Mouse (Mus musculus): ENCODE data around the gene Gm2174. TPM values are rescaled to one million over a fixed set of nuclear protein-coding genes. Genes with fewer than 3 reads are reported as not detected.

Gm2174 gene
- total and polyA plus RNA-seq, 3 experiments, result not detected

- peak; percentile 73 for DNase-seq
Observed at GRCm38 (mm10) chrX:56497241-56497640, 49.5 kb downstream of the Gm2174 start.

Other genes starting within 250 kb of the Gm2174 start
- gene Gm773, start 235.1 kb upstream of the Gm2174 start, total RNA-seq (2021), result not detected
- not detected in 2 replicates for gene Gm773, start 235.1 kb upstream of the Gm2174 start, polyA plus RNA-seq (2012; rRNA removed)
- gene Zfp449, start 101.6 kb upstream of the Gm2174 start, total RNA-seq (2021), result 1 to 10 TPM; 2.6 to 4.5 TPM
- gene Zfp449, start 101.6 kb upstream of the Gm2174 start, polyA plus RNA-seq (2012; rRNA removed), result 0.13 and 0.19 TPM in 2 replicates
- gene Smim10l2a, start 73.4 kb upstream of the Gm2174 start, total RNA-seq (2021), result 1 to 10 TPM in 1 of 2 experiments, under 1 TPM in 1; 0.93 to 1.0 TPM
- 1.1 TPM in 2 replicates for gene Smim10l2a, start 73.4 kb upstream of the Gm2174 start, polyA plus RNA-seq (2012; rRNA removed)
- 10 to 100 TPM; 24.0 to 26.1 TPM for gene Ints6l, start 6.9 kb downstream of the Gm2174 start, total RNA-seq (2021)
- gene Ints6l, start 6.9 kb downstream of the Gm2174 start, polyA plus RNA-seq (2012; rRNA removed), result 5.7 and 7.4 TPM in 2 replicates
- not detected for gene Gm10477, start 76.8 kb downstream of the Gm2174 start, total RNA-seq (2021)
- not detected in 2 replicates for gene Gm10477, start 76.8 kb downstream of the Gm2174 start, polyA plus RNA-seq (2012; rRNA removed)
- not detected for gene Gm648, start 101.6 kb downstream of the Gm2174 start, total RNA-seq (2021)
- not detected in 2 replicates for gene Gm648, start 101.6 kb downstream of the Gm2174 start, polyA plus RNA-seq (2012; rRNA removed)
- 10 to 100 TPM; 29.0 to 30.9 TPM for gene Mmgt1, start 150.1 kb downstream of the Gm2174 start, total RNA-seq (2021)
- 2.6 and 3.2 TPM in 2 replicates for gene Mmgt1, start 150.1 kb downstream of the Gm2174 start, polyA plus RNA-seq (2012; rRNA removed)
- gene Slc9a6, start 161.8 kb downstream of the Gm2174 start, total RNA-seq (2021), result 10 to 100 TPM; 32.5 to 32.8 TPM
- gene Slc9a6, start 161.8 kb downstream of the Gm2174 start, polyA plus RNA-seq (2012; rRNA removed), result 22.7 and 29.6 TPM in 2 replicates

Measured in adrenal gland, adult 2 months (tissue).